Mouse (Mus musculus) liver, embryonic 18 days (tissue): Measurements from ENCODE around the gene Cd5. TPM values are rescaled to one million over a fixed set of nuclear protein-coding genes. Genes with fewer than 3 reads are reported as not detected.

Experiments used
- polyA plus RNA-seq: library from polyadenylated mRNA; depleted of rRNA; stranded (reverse); fragments of >200 nt; gene quantifications from 2 replicates; pipeline ENCODE4 v1.2.3, GENCODE M21; 2012; rRNA removed

The Cd5 gene
- polyA plus RNA-seq, result 0.08 and 0.10 TPM in 2 replicates

DNA sequence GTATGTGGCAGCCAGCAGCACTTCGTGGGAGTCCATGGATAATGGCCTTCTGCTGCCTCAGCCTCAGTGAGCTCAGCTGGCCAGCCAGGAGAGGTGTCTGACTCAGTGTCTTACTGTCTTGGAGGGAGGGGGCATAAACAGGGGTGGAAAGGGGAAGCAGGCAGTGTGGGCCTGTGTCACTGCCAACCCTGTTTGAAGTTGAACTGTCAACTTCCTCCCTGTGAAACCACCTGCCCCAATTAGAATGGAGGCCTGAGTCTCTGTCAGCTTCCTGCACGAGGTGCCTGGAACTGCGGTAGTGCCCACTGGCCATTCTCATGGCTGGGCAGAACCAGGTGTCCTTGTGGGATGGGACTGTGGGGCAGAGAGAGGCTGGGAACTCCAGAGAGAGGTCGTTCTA, at the start of gene Cd5:
Gene Cd5 (minus strand): TSS at position 192 of the 400 bp plus-strand sequence.

DNA sequence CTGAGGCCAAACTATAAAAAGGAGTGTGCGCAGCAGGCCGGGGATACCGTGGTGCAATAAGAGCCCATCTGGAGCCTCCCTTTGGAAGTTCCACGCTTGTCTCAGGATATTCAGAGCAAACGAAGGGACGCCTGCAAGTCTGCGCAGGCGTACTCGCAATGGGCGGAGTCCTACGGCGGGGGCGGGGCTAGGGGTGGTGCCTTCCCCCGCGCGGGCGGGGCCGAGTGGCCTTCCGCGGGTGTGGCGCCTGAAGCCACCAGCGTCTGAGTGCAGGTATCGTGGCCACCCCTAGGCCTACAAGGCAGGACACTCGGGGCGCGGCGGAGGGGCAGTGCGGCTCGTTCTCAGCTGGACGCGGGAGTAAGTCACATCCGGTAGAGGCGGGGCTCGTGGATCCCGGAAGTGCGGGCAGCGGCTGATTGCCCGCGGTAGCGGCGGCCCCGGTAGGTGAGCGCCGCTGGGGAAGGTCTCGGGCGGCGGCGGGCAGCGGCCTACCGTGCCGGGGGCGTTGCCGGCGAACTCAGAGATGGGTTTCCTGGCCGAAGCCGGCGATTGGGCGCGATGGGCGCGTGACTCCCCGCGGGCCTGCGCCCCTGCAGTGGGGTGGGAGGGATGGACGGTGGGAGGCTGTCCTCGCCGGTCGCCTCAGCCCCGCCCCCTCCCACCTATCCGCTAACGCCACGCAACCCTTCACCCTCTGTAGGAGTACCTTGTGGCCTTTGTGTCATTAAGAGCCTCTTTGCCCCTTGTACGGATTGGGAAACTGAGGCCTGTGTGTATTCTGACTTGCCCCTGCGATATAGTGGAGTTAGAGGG, 50.1 kb downstream of the Cd5 start, which contains the start of gene Vps37c:
Gene Vps37c (plus strand): TSS at position 199 of the 816 bp plus-strand sequence.

DNA sequence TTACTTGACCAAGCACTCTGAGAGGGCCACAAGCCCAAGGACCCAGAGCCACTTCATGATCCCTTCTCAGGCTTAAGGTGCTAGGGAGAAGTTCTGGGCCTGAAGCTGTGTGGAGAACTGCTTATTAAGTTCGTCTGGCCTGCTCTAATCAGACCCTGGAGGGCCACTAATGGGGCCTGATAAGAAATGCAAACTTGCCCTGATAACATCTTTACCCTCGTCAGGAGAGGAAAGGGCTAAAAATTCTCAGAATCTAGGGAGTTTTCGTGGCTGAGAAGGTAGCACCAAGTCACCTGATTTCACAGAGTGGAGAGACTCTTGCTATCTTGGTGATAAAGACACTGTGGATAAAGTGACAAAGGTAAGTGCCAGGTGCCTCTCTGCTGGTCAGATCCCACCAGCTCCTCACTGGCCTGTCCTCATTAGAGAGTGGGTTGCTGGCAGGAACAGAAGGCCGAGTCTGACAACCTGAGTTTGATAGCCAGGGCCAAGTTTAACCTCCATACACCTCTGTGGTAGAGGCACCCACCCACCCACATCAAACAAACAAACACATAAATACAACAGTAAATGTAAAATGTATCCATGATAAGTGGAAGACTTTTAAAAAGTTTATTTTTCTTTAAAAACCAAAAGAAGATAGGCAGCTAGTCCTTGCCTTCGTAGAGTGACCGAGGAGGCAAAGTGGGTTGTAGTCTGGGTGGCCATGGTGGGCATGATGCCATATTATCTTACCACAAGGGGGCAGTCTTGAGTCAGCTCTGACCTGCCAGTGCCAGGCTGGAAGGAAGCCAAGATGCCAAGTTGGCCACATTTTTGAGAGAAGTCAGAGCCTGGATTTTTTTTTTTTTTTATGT, 60.7 kb downstream of the Cd5 start, which contains the start of gene Pga5:
Gene Pga5 (minus strand): TSS at position 157 of the 857 bp plus-strand sequence.

Other genes starting within 250 kb of the Cd5 start
- 19.1 and 22.0 TPM in 2 replicates for gene Cpsf7, start 213.7 kb downstream of the Cd5 start, polyA plus RNA-seq
- 18.3 and 19.4 TPM in 2 replicates for gene Sdhaf2, start 212.9 kb downstream of the Cd5 start, polyA plus RNA-seq
- 12.5 and 14.9 TPM in 2 replicates for gene Tmem216, start 182.8 kb downstream of the Cd5 start, polyA plus RNA-seq
- 21.5 and 23.8 TPM in 2 replicates for gene Cyb561a3, start 161.8 kb downstream of the Cd5 start, polyA plus RNA-seq
- 6.7 and 6.9 TPM in 2 replicates for gene Tmem138, start 161.6 kb downstream of the Cd5 start, polyA plus RNA-seq
- gene Ddb1, start 133.7 kb downstream of the Cd5 start, polyA plus RNA-seq, result 78.8 and 85.5 TPM in 2 replicates
- 70.0 and 78.9 TPM in 2 replicates for gene Tkfc, start 133.3 kb downstream of the Cd5 start, polyA plus RNA-seq
- gene Vwce, start 104.8 kb downstream of the Cd5 start, polyA plus RNA-seq, result 15.1 and 19.5 TPM in 2 replicates
- 0.02 TPM in 1 of 2 replicates, not detected in the other for gene Pga5, start 60.9 kb downstream of the Cd5 start, polyA plus RNA-seq
- gene Vps37c, start 50.3 kb downstream of the Cd5 start, polyA plus RNA-seq, result 5.9 and 7.1 TPM in 2 replicates
- 0.04 TPM in 1 of 2 replicates, not detected in the other for gene Cd6, start 91.1 kb upstream of the Cd5 start, polyA plus RNA-seq
- 8.7 and 8.9 TPM in 2 replicates for gene Slc15a3, start 100.7 kb upstream of the Cd5 start, polyA plus RNA-seq
- 2.2 and 2.5 TPM in 2 replicates for gene Tmem132a, start 130.9 kb upstream of the Cd5 start, polyA plus RNA-seq
- 10.9 and 11.7 TPM in 2 replicates for gene Tmem109, start 143.0 kb upstream of the Cd5 start, polyA plus RNA-seq
- gene Prpf19, start 156.2 kb upstream of the Cd5 start, polyA plus RNA-seq, result 77.0 and 84.9 TPM in 2 replicates
- not detected in 2 replicates for gene Zp1, start 181.6 kb upstream of the Cd5 start, polyA plus RNA-seq
- 0.05 and 0.08 TPM in 2 replicates for gene Ptgdr2, start 198.2 kb upstream of the Cd5 start, polyA plus RNA-seq
- gene Ccdc86, start 210.3 kb upstream of the Cd5 start, polyA plus RNA-seq, result 2.6 and 2.8 TPM in 2 replicates
- gene Ms4a10, start 235.7 kb upstream of the Cd5 start, polyA plus RNA-seq, result 0.28 TPM in 1 of 2 replicates, not detected in the other